31 mouse cellular contexts compared by ENCODE assay signal in genomic region chr6:5019969-5020368, GRCm38 (mm10).
DNase-seq lines count a peak whose midpoint lies in the region; ATAC-seq lines count a peak whose summit lies in the region.
"Had no signal": no experiment of that assay in that cellular context is flagged by ENCODE, and none has a peak within 500 bp of the region (broad histone marks: within the 10 kb centered on the region; RNA-seq: fewer than 3 reads in every experiment).

No protein-coding gene starts in this region.

- 33% methylated on average over 2 of the region's 2 CpGs for WGBS in liver, embryonic 15.5 days (ENCODE audit: insufficient replicate concordance)
- 87% methylated on average over 2 of the region's 2 CpGs for WGBS in midbrain, embryonic 13.5 days

- H3K36me3 ChIP-seq in liver, embryonic 15.5 days (replicated peaks): no peaks in the 10 kb centered on the region
- no peaks in the 10 kb centered on the region for H3K36me3 ChIP-seq in midbrain, embryonic 13.5 days
- H3K36me3 ChIP-seq: embryonic facial prominence, embryonic 12.5 days; hindbrain, embryonic 10.5 days; intestine, embryonic 15.5 days; limb, embryonic 12.5 days; liver, embryonic 13.5 days; lung, embryonic 15.5 days; midbrain, embryonic 12.5 days had no signal

- H3K27ac ChIP-seq in liver, embryonic 15.5 days (replicated peaks): no peak overlapping the region
- H3K27ac ChIP-seq in midbrain, embryonic 13.5 days: no peak overlapping the region
- H3K27ac ChIP-seq: embryonic facial prominence, embryonic 12.5 days; gastrocnemius, adult 2 months; hindbrain, embryonic 10.5 days; hindbrain, postnatal 0 days; intestine, embryonic 15.5 days; limb, embryonic 12.5 days; liver, embryonic 13.5 days; lung, embryonic 15.5 days; midbrain, embryonic 12.5 days had no signal

- no peak overlapping the region for H3K4me3 ChIP-seq in liver, embryonic 15.5 days (replicated peaks)
- H3K4me3 ChIP-seq in midbrain, embryonic 13.5 days (replicated peaks): no peak overlapping the region
- H3K4me3 ChIP-seq: embryonic facial prominence, embryonic 12.5 days; gastrocnemius, adult 2 months; hindbrain, embryonic 10.5 days; intestine, embryonic 15.5 days; limb, embryonic 12.5 days; liver, embryonic 13.5 days; lung, embryonic 15.5 days; megakaryocyte, embryonic 14.5 days; midbrain, embryonic 12.5 days had no signal

- peak; percentile 18; the same call in 1 of the 2 replicates for ATAC-seq in liver, embryonic 15.5 days (ENCODE audit: insufficient read depth)
- peak; percentile 92 for ATAC-seq in granulocyte monocyte progenitor cell, adult 5-6 weeks (replicated peaks; ENCODE audit: poor library complexity, severe bottlenecking)
- ATAC-seq in midbrain, embryonic 13.5 days: no peak
- ATAC-seq: CD4-positive, CD25-positive, alpha-beta regulatory T cell, adult 4 months; forebrain, embryonic 16.5 days; hindbrain, postnatal 0 days; intestine, embryonic 15.5 days; Patski had no signal

- H3K9ac ChIP-seq in liver, embryonic 15.5 days: no peak overlapping the region
- no peak overlapping the region for H3K9ac ChIP-seq in midbrain, embryonic 13.5 days (replicated peaks)
- H3K9ac ChIP-seq: embryonic facial prominence, embryonic 12.5 days; intestine, embryonic 15.5 days; limb, embryonic 12.5 days; liver, embryonic 13.5 days; lung, embryonic 15.5 days; midbrain, embryonic 12.5 days had no signal

- H3K9me3 ChIP-seq in liver, embryonic 15.5 days (replicated peaks): no peaks in the 10 kb centered on the region
- no peaks in the 10 kb centered on the region for H3K9me3 ChIP-seq in midbrain, embryonic 13.5 days
- H3K9me3 ChIP-seq: embryonic facial prominence, embryonic 12.5 days; hindbrain, embryonic 10.5 days; intestine, embryonic 15.5 days; limb, embryonic 12.5 days; liver, embryonic 13.5 days; lung, embryonic 15.5 days; megakaryocyte, embryonic 14.5 days; midbrain, embryonic 12.5 days had no signal

- H3K4me2 ChIP-seq in liver, embryonic 15.5 days: no peak overlapping the region
- H3K4me2 ChIP-seq in midbrain, embryonic 13.5 days (replicated peaks): no peak overlapping the region
- H3K4me2 ChIP-seq: embryonic facial prominence, embryonic 12.5 days; intestine, embryonic 15.5 days; limb, embryonic 12.5 days; liver, embryonic 13.5 days; lung, embryonic 15.5 days; midbrain, embryonic 12.5 days had no signal

- H3K4me1 ChIP-seq in liver, embryonic 15.5 days (replicated peaks): no peaks in the 10 kb centered on the region
- no peaks in the 10 kb centered on the region for H3K4me1 ChIP-seq in midbrain, embryonic 13.5 days (replicated peaks)
- H3K4me1 ChIP-seq: embryonic facial prominence, embryonic 12.5 days; intestine, embryonic 15.5 days; liver, embryonic 13.5 days; lung, embryonic 15.5 days; midbrain, embryonic 12.5 days had no signal

- no peaks in the 10 kb centered on the region for H3K27me3 ChIP-seq in liver, embryonic 15.5 days
- no peaks in the 10 kb centered on the region for H3K27me3 ChIP-seq in midbrain, embryonic 13.5 days
- H3K27me3 ChIP-seq: embryonic facial prominence, embryonic 12.5 days; intestine, embryonic 15.5 days; limb, embryonic 12.5 days; liver, embryonic 13.5 days; lung, embryonic 15.5 days; megakaryocyte, embryonic 14.5 days; midbrain, embryonic 12.5 days; Patski had no signal

- no peak for DNase-seq in liver
- peak; percentile 3 for DNase-seq in 416B (ENCODE audit: low read depth)
- DNase-seq in ES-CJ7 (ENCODE audit: low read depth, low spot score): peak; percentile 92
- DNase-seq in embryo, embryonic 10.5 days (ENCODE audit: low spot score): no peak
- DNase-seq in urinary bladder, adult 2 months (ENCODE audit: low spot score): no peak
- DNase-seq: adrenal gland, postnatal 36 days; cerebellum, adult 8-10 months; cerebellum, postnatal 25 days; embryo, embryonic 11 days; gastrocnemius, adult 2 months; gastrocnemius, postnatal 36 days; heart, postnatal 14 days; layer of hippocampus, postnatal 36 days; liver, embryonic 13.5 days; right cerebral cortex, postnatal 25 days; thymus, adult 2 months; thymus, postnatal 36 days had no signal

Comparison
In these comparisons a context has a peak if more than half of its experiments do, and no peak if none do; other contexts are left out.
1. DNase-seq: peak in 416B (single experiment) and ES-CJ7 (single experiment); none in liver (single experiment), embryo, embryonic 10.5 days (single experiment) and urinary bladder, adult 2 months (single experiment).